Mouse (Mus musculus) erythroblast, embryonic 14.5 days (primary cell): ENCODE measurements around the gene Rabep2. TPM values are rescaled to one million over a fixed set of nuclear protein-coding genes. Genes with fewer than 3 reads are reported as not detected.
"Not testable (repeated sequence)": the region's sequence is repeated elsewhere in the genome, so short reads cannot be mapped to it uniquely, and the experiment has no call there.

Experiments used
- H3K27me3 ChIP-seq: 2 replicates; pipeline ENCODE4 v1.6.1; 2012; ENCODE audit warnings: inconsistent platforms; ENCODE audit not compliant: control insufficient read depth
- H3K36me3 ChIP-seq: 2 replicates; pipeline ENCODE4 v1.6.1; 2012; ENCODE audit warnings: mild to moderate bottlenecking, inconsistent platforms; ENCODE audit not compliant: control insufficient read depth
- H3K4me1 ChIP-seq: 2 replicates; pipeline ENCODE4 v1.6.1; 2012; ENCODE audit warnings: inconsistent platforms; ENCODE audit not compliant: control insufficient read depth
- H3K4me3 ChIP-seq: replicated peaks from 2 replicates; pipeline ENCODE3; 2012; ENCODE audit warnings: moderate library complexity, mild to moderate bottlenecking, inconsistent platforms
- H3K9me3 ChIP-seq: 2 replicates; pipeline ENCODE4 v1.6.1; 2012; ENCODE audit warnings: low read length, inconsistent platforms, mixed read lengths; ENCODE audit not compliant: control insufficient read depth
- GATA1 ChIP-seq: IDR thresholded peaks from 2 replicates; pipeline ENCODE4 v1.6.1; 2012; ENCODE audit warnings: low read length, inconsistent platforms, mixed read lengths
- TAL1 ChIP-seq: IDR thresholded peaks from 3 replicates; pipeline ENCODE4 v1.6.1; 2012; ENCODE audit warnings: low read length, inconsistent platforms, mixed read lengths
- polyA plus RNA-seq: library from polyadenylated mRNA; stranded (reverse); fragments of >175 nt; gene quantifications from 2 replicates; pipeline ENCODE4 v1.2.3, GENCODE M21; 2012

The Rabep2 gene
- polyA plus RNA-seq, 1 experiment: 0.68 TPM

DNA sequence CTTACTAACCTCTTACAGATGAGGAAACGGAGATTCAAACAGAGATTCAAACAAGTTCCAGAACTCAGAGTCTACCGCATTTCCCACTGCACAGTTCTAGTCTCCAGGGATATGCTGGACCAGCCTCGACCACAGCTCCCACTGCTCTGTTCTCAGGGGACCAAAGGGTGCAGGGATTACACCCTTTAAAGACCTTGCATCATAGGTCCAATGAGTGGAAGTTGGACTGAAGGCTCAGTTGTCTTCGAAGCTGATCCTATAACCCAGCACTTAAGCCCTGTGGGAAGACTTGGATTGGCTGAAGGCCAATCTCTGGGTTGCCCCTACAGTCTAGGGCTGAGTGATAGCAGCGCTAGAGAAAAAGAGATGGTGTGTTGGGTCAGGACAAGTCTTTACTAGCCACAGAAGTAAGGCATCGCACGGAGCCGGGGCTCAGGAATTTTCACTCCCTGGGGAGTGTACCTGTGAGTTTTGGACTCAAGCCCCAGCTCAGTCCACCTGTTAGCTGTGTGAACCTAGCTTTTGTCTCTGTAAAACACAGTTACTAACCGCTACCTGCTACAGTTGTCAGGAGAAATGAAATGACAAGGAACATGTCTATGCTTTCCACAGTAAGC is 45.0 kb downstream of the Rabep2 start:
- H3K27me3 ChIP-seq: no peaks in the 10 kb centered on the region
- peaks cover 43% of the 10 kb centered on the region for H3K36me3 ChIP-seq
- peaks cover 43% of the 10 kb centered on the region for H3K4me1 ChIP-seq
- TF ChIP-seq GATA1 (no peak), TAL1 (no peak)
- H3K9me3 ChIP-seq: no peaks in the 10 kb centered on the region
- peak overlapping the region; percentile 78 for H3K4me3 ChIP-seq

GRCm38 (mm10) chr7:126474486-126474955 is 46.0 kb downstream of the Rabep2 start:
- Histone ChIP-seq H3K4me3 (peak overlapping the region; percentile 78), H3K4me1 (peaks cover 43% of the 10 kb centered on the region), H3K9me3 (no peaks in the 10 kb centered on the region), H3K27me3 (no peaks in the 10 kb centered on the region), H3K36me3 (peaks cover 34% of the 10 kb centered on the region)
- no peak for TF ChIP-seq TAL1
- no peak for TF ChIP-seq GATA1

DNA sequence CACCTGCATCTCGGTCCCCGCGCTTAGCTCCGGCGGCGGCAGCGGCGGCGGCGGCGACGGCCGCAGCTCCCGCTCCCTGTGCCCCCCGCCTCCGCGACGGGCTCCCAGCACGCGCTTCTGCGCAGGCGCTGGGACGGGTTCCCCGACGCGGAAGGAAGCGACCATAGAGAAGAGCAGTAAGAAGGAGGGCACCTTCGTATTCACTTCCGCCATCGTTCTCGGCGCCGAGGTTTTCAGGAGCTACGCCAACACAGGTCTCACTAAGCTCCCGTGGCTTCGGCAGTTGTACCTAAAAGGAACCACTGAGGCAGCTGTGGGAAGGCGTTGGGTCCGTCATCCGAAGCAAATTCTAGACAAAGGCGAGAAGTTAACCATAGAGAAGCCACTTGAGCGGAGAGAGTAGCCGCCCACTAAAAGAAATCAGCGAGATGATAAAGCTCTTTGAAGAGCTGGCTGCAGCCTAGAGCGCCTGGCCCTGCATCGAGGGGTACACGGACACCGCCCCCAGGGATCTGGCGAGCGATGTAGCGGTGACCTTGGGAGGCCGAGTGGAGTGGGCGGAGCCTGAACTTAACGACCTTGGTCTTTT is 46.5 kb downstream of the Rabep2 start, which contains the start of gene Sh2b1:
Gene Sh2b1 (minus strand): TSS at position 432 of the 589 bp plus-strand sequence.
- H3K27me3 ChIP-seq: no peaks in the 10 kb centered on the region
- H3K9me3 ChIP-seq: no peaks in the 10 kb centered on the region
- H3K36me3 ChIP-seq: peaks cover 28% of the 10 kb centered on the region
- H3K4me1 ChIP-seq: peaks cover 43% of the 10 kb centered on the region
- TF ChIP-seq GATA1 (no peak), TAL1 (no peak)
- peak within 1 kb of the TSS; percentile 78 for H3K4me3 ChIP-seq

- H3K36me3 ChIP-seq: no peaks in the 10 kb centered on the region
- H3K9me3 ChIP-seq: no peaks in the 10 kb centered on the region
- H3K4me3 ChIP-seq: peak overlapping the region; percentile 52
- no peaks in the 10 kb centered on the region for H3K27me3 ChIP-seq
- no peak for TF ChIP-seq GATA1
- no peak for TF ChIP-seq TAL1
- peaks cover 22% of the 10 kb centered on the region for H3K4me1 ChIP-seq
These were observed 53.1 kb downstream of the Rabep2 start for GRCm38 (mm10) chr7:126481699-126482098.

DNA sequence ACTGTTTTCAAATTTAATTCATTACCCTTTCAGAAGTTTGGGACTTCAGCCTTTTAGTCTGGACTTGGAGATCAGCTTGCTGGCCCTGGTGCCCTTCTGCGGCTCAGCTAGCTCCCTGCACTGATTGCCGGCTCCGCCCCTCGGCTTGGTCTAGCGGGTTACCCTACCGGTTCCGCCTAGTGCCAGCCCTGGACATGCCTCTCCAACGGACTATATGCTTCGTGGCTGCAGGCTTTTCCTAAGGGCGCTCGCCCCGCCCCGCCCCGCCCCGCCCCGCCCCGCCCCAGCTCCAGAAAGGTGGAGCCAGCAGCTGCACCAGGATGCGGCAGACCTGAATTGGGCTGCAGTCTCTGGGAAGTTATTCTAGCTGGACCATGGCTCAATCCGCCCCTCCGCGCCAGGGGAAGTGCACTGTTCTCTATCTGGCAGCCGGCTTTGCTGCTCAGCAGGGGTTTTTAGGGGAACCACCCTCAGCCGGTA is 53.9 kb downstream of the Rabep2 start:
- TF ChIP-seq TAL1 (no peak), GATA1 (no peak)
- H3K4me1 ChIP-seq: peaks cover 26% of the 10 kb centered on the region
- no peaks in the 10 kb centered on the region for H3K36me3 ChIP-seq
- H3K27me3 ChIP-seq: no peaks in the 10 kb centered on the region
- no peaks in the 10 kb centered on the region for H3K9me3 ChIP-seq
- peak overlapping the region; percentile 52 for H3K4me3 ChIP-seq

DNA sequence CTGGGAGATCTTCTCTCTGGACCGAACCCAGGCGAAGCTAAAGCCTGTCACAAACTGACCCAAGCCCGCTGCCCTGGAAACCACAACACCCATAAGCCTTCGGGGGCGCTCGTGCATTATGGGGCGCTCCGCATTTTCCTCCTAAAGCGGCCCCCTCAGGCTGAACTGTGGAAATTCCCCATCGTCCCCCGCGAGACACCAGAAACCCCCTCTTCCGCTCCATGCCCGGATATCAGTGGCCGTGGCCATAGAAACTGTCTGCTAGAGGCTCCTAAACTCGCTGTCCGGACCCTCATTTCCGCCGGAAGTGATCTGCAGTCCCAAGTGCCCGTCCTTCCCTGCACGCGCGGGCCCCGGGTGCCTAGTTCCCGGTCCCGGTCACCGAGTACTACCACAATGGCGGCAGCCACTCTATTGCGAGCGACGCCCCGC is 58.5 kb downstream of the Rabep2 start, which contains the start of gene Tufm:
Gene Tufm (plus strand): TSS at position 310 of the 432 bp plus-strand sequence.
- Histone ChIP-seq H3K4me3 (peak within 1 kb of the TSS; percentile 86), H3K36me3 (peaks cover 37% of the 10 kb centered on the region), H3K27me3 (no peaks in the 10 kb centered on the region), H3K4me1 (peaks cover 40% of the 10 kb centered on the region), H3K9me3 (no peaks in the 10 kb centered on the region)
- TF ChIP-seq TAL1 (no peak), GATA1 (no peak)

DNA sequence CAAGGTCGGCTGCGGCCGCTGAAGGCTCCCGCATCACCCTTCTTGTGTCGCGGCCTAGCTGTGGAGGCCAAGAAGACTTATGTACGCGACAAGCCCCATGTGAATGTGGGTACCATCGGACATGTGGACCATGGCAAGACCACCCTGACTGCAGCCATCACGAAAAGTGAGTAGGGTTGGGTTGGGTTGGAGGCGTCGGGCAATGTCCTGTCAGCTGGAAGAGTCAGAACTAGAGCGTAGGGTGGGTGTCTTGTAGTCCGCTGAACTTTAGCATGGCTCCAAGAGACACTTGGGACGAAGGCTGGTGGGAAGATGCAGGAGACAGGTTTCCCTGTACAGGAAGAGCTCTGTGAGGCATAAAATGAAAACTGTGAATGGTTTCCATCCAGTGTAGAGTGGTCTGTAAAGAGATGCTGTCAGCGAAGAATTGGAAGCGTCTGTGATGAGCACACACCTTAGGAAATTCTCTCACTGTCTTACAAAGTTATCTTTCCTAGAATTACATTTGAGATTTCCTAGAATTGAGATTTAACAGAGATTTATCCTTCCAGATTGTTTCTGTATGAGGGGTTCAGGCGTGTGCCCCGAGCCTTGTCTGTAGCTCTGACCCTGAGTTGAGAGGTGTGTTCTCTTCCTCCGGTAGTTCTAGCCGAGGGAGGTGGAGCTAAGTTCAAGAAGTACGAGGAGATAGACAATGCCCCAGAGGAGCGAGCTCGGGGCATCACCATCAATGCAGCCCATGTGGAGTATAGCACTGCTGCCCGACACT is 59.2 kb downstream of the Rabep2 start:
- H3K4me3 ChIP-seq: peak overlapping the region; percentile 86
- not testable (repeated sequence) for H3K9me3 ChIP-seq, H3K27me3 ChIP-seq
- peaks cover 44% of the 10 kb centered on the region for H3K36me3 ChIP-seq
- peaks cover 35% of the 10 kb centered on the region for H3K4me1 ChIP-seq

DNA sequence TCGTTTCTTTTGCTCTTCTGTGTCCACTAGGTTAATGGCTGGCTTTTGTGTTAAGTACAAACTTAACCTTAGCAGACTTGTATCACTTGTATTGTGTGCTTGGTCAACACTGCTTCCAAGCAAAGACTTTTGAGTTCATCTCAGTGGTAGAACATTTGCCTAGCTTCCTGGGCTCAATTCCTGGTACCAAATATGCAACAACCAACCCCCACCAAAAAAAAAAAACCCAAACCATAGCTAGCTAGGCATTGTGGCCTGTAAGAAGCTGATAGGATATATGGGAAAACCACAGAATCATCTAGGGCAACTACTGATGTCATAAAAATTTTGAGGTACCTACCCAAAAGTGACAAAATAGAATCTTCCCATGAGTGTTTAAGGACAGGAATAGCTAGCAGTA is 62.4 kb downstream of the Rabep2 start:
- Histone ChIP-seq H3K36me3 (peaks cover 76% of the 10 kb centered on the region), H3K4me1 (peaks cover 32% of the 10 kb centered on the region)

GRCm38 (mm10) chr7:126491973-126492372 is 63.4 kb downstream of the Rabep2 start:
- TF ChIP-seq TAL1 (no peak), GATA1 (no peak)
- Histone ChIP-seq H3K27me3 (no peaks in the 10 kb centered on the region), H3K4me3 (no peak overlapping the region), H3K36me3 (peaks cover 86% of the 10 kb centered on the region), H3K4me1 (peaks cover 27% of the 10 kb centered on the region), H3K9me3 (no peaks in the 10 kb centered on the region)

More for the DNA sequence above, 62.4 kb downstream of the Rabep2 start:
- Histone ChIP-seq H3K9me3 (no peaks in the 10 kb centered on the region), H3K4me3 (no peak overlapping the region), H3K27me3 (no peaks in the 10 kb centered on the region)
- TF ChIP-seq TAL1 (no peak), GATA1 (no peak)
